Mouse (Mus musculus) neural tube, embryonic 10.5 days (tissue): ENCODE data around the gene Olfr297.

ENCODE experiments used
- DNase-seq: peaks from one replicate; pipeline ENCODE4 v3.0.0-alpha.2; 2017; ENCODE audit warnings: low spot score; ENCODE audit errors: extremely low spot score

Gene Olfr297

GRCm38 (mm10) chr7:86519668-86520067 lies at the start of gene Olfr297:
Gene Olfr297, plus strand, starts transcription at chr7:86519968.
- no peak for DNase-seq

GRCm38 (mm10) chr7:86492384-86492783 lies 27.4 kb upstream of the Olfr297 start, which contains the start of gene Olfr298:
Gene Olfr298, minus strand, starts transcription at chr7:86492484.
- no peak for DNase-seq
